Mouse (Mus musculus) 3134 (cell line): ENCODE measurements around the gene Eif3a.

Experiments used
- DNase-seq: peaks from one replicate; pipeline ENCODE4 v3.0.0-alpha.2; 2011; ENCODE audit warnings: low spot score; ENCODE audit not compliant: insufficient read length; ENCODE audit errors: extremely low read depth

The Eif3a gene

GRCm38 (mm10) chr19:60790551-60791161 is at the start of gene Eif3a:
TSS of gene Eif3a (minus strand) at chr19:60790658.
- peak; percentile 98 for DNase-seq

DNA sequence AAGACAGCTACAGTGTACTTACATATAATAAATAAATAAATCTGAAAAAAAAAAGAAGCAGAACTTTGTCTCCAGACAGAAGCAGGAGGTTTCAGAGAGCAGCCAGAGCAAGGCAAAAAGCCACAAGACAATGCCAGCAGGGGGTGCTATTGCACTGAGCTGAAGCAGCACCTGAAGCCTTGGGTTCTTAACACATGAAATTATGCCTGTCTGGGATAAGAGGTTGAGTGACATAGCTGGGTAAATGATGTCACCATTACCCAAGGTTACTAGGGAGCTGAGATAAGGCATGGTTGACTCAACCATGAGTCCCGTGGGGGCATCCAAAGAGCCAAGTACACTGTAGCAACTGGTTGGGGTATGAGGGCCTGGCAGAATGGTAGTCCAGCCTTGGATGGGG is 47.3 kb upstream of the Eif3a start:
- DNase-seq: peak; percentile 39

DNA sequence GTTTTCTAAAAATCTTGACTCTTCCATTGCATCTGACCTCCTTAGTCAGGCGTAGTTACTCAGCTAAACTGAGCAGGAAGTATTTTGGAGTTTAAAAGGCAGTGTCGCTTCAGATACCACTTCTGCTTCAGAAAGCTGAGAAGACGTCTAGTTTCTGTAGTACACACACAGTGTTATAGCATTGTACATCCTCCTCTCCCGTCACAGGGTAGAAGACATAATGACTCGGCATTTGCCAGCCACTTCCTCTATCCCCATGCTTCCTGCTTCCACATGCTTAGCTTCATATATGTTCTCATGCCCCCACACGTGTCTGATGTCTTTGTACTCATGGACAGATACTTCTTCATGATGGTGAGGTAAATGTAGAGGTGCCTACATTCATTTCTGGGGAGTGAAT is 28.2 kb upstream of the Eif3a start:
- no peak for DNase-seq

DNA sequence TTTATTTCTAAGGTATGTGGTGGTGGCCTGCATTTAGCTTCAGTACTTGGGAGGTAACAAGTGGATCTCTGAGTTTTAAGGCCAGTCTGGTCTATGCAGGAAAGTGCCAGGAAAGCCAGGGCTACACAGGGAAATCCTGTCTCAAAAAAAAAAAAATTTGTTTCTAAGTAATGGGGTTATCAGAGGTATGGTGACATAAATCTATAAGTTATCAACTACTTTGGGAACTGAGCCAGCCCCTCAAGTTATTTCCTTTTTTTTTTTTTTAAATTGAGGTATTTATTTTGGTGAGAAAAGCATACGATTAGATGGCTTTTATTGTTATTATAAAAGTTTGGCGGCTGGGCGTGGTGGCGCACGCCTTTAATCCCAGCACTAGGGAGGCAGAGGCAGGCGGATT is 22.7 kb upstream of the Eif3a start:
- DNase-seq: no peak

- DNase-seq: no peak
These were observed 21.6 kb upstream of the Eif3a start for GRCm38 (mm10) chr19:60812036-60812389.

DNA sequence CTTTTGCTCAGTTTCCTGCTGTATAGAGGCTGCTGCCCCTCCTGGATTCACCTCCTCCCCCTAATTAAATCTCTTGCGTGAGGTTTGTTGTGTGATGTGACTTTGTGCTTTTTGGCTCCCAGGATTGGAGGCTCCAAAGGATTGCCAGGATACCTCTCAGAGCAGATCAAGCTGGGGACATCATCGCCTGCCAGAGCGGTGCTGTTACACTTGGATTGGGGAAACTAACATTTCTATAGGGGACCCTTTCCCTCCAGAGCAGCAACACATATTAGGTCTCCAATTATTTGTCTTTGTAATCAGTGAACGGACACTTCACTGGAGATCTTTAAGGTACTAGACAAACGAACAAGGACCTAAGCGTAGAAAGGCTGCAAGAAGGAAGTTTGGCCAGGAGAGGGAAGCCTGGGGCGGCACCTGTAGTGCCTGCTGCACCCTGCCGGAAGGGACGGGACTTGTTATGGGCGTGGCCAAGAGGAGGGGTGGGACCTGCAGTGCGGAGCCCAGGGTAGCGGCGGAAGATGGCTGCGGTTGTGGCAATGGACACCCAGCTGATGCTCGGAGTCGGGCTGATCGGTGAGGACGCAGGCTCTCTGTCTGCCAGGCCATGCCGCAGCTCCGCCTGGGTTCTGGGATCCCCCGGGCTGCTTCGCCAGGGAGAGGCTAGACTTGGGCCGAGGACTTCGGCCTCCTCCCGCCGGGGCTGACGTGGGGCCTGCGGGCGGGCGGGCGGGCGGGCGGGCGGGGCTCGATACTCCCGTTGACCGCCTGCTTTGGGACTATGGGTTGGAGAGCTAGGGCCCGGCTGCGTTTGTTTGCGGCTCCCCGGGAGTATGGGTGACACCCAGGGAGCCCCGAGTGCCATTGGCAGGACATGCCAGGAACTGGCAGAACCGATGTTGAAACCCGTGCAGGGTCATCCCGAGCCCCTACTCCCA is 20.9 kb upstream of the Eif3a start, which contains the start of gene Fam45a:
Fam45a (plus strand) TSS at position 488 of the 938 bp plus-strand sequence.
- peak; percentile 95 for DNase-seq

DNA sequence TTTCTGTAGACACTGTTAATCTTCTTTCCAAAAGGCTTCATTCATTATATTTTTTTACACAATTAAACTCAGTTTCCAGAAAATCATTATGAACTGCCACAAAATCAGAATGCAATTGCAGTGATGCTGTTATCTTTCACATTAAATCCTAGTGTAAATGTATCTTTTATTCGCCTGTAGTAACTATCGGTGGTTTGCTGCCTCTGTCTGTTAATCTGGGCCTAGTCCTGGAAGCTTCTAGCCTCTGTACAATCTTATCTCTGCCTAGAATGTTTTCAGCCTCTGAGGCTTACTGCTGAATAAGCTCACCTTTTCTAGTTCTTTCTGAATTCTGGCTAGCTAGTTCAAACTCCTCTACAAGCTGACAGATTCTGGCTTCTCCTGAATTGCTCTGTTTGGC is 19.5 kb upstream of the Eif3a start:
- DNase-seq: no peak

- DNase-seq: no peak
These were observed 14.4 kb upstream of the Eif3a start for GRCm38 (mm10) chr19:60804903-60805302.

DNA sequence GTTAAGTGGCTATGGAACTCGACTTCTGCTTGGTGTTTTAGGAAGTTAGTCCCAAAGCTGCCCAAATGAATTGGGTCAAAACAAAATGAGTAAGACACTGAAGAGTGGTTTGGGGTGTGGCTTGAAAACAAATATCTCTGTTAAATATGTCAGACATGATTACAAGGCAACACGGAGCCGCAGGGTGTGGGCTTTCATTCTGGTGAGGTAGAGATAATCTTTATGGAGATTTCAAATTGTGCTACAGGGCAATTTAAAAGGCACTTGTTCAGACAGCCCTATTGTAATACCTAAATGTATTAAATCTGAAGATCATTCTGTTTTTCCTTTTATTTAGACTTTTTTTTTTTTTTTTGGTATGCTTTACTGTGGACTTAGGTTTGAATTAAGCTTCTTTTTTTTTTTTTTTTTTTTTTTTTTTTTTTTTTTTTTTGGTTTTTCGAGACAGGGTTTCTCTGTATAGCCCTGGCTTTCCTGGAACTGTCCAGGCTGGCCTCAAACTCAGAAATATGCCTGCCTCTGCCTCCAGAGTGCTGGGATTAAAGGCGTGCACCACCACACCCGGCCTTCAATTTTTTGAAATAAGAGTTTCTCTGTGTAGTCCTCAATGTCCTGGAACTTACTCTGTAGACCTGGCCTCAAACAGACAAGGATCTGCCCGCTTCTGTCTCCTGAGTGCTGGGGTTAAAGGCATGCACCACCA is 9.6 kb upstream of the Eif3a start:
- no peak for DNase-seq

GRCm38 (mm10) chr19:60797415-60797814 is 7.0 kb upstream of the Eif3a start:
- DNase-seq: no peak

- DNase-seq: no peak
These were observed 4.8 kb upstream of the Eif3a start for GRCm38 (mm10) chr19:60795244-60795643.

- no peak for DNase-seq
These were observed 2.8 kb upstream of the Eif3a start for GRCm38 (mm10) chr19:60793170-60793707.

DNA sequence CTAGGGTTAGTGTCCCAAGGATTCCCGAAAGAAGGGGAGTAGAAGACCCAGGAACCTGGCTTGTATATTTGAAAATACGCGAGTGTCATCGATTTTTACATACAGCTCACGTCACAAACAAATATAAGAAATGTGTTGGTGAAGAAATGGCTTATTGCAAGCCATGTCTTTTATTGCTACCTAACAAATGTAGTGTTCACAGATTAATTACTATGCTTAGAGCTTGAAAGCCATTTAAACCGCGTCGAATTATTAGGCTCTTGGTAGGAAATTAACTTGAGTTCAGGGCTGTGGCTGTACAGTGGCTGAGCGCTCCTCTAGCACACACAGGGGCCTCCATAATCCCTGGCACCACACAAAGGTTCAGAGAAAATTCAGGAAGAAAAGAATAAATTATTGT is 706 bp upstream of the Eif3a start:
- DNase-seq: no peak

DNA sequence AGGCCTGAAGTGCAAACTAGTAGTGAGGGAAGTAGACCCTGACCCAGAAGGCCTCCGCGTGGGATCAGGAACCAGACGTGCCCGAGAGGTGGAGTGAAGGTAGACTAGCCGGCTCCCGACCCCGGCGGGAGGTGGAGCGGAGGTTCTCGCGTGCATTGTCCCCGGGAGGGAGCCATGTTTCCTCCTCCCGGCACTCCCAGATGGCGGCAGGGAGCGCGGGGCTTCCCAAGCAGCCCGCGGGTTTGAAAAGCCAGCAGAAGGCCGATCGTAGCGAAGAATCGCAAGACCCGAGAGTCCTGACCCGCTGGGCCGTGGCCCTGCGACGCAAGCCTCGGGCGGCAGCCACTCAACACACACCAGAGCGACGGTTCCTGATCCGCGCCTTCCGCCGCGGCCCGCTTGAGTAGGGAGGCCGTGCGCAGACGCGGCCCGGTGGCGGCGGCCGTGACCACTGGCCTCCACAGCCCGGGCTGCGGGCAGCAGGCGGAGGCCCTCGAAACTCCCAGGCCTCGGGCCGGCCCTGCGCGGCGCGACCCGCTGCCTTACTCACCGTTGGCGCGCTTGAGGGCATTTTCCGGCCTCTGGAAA is 445 bp downstream of the Eif3a start:
- DNase-seq: peak; percentile 81

GRCm38 (mm10) chr19:60789452-60789851 is 1.0 kb downstream of the Eif3a start:
- DNase-seq: no peak

- DNase-seq: no peak
These were observed 2.1 kb downstream of the Eif3a start for GRCm38 (mm10) chr19:60788214-60788960.

- no peak for DNase-seq
These were observed 2.9 kb downstream of the Eif3a start for GRCm38 (mm10) chr19:60787465-60788150.

- no peak for DNase-seq
These were observed 5.7 kb downstream of the Eif3a start for GRCm38 (mm10) chr19:60784712-60785111.

DNA sequence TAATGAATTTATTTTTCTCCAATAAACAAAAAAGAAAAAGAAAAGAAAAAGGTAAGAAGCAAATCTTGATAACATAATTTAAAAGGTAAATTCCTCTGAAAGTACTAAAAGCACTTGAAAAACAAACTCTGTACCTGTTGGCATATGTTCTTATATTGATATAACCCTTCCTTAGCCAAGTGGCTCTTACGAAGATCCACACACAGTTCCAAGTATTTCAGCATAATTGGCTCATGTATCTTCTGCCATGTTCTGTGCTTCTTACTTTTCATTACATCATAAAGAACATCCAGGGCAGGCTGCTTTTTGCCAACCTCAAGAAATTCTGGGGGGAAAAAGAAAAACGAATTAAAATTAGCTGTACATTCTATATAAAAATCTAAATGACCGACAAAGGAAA is 8.4 kb downstream of the Eif3a start:
- no peak for DNase-seq

DNA sequence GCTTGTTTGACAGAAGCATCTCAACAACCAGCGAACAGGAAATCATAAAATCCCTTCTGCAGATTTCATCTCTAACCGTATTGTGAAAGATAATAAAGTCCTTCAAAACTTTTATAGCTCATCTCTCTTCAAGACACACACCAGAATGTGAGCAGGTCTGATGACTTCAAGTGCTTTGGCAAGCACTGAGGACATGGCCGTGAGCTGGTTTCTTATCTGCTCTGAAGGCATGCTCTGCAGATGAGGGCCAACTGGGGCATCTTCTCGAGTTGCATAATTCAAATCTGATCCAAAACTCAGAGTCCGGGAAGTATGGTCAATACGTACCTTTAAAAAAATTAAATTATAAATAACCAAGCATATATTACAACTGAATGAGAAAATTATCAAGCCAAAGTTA is 17.1 kb downstream of the Eif3a start:
- DNase-seq: no peak
